Mouse (Mus musculus) liver, embryonic 14.5 days (tissue): ENCODE data around the gene Defa21.
"Not testable (repeated sequence)": the region's sequence is repeated elsewhere in the genome, so short reads cannot be mapped to it uniquely, and the experiment has no call there.

ENCODE experiments used
- CTCF ChIP-seq: IDR thresholded peaks from 2 replicates; pipeline ENCODE4 v1.5.1; 2016; ENCODE audit warnings: antibody characterized with exemption, low read depth, control low read depth
- EP300 ChIP-seq: IDR thresholded peaks from 2 replicates; pipeline ENCODE4 v1.6.1; 2016; ENCODE audit warnings: antibody characterized with exemption, low read depth

GRCm38 (mm10) chr8:21025245-21025644 is at the start of gene Defa21:
- TF ChIP-seq CTCF, EP300: not testable (repeated sequence)
